Mouse (Mus musculus) stomach, embryonic 14.5 days (tissue): ENCODE measurements around the gene Slc16a5. TPM values are rescaled to one million over a fixed set of nuclear protein-coding genes. Genes with fewer than 3 reads are reported as not detected.

Experiments used
- ATAC-seq: fragments of 200-750 bp; cut with Nextera tagmentation; 2 replicates; pipeline ENCODE4 v1.8.0; 2017; ENCODE audit warnings: low read depth, moderate TSS enrichment; ENCODE audit not compliant: insufficient number of reproducible peaks, insufficient read depth, low FRiP score
- H3K27ac ChIP-seq: fragments of 300-500 bp; sonication (generic); 2 replicates; pipeline ENCODE4 v1.5.1; 2014; ENCODE audit warnings: mild to moderate bottlenecking, low read length, moderate library complexity, mixed read lengths
- H3K27me3 ChIP-seq: fragments of 300-500 bp; sonication (generic); 2 replicates; pipeline ENCODE4 v1.6.1; 2014; ENCODE audit warnings: low read length, control low read depth, mixed read lengths; ENCODE audit not compliant: control insufficient read depth, insufficient read depth
- H3K36me3 ChIP-seq: fragments of 300-500 bp; sonication (generic); 2 replicates; pipeline ENCODE4 v1.6.1; 2014; ENCODE audit warnings: mild to moderate bottlenecking, control low read depth, low read length, moderate library complexity, mixed read lengths; ENCODE audit not compliant: control insufficient read depth, insufficient read depth
- H3K4me1 ChIP-seq: fragments of 300-500 bp; sonication (generic); 2 replicates; pipeline ENCODE4 v1.6.1; 2014; ENCODE audit warnings: low read length, control low read depth, mixed read lengths; ENCODE audit not compliant: control insufficient read depth, insufficient read depth
- H3K4me2 ChIP-seq: fragments of 300-500 bp; sonication (generic); replicated peaks from 2 replicates; pipeline ENCODE4 v1.6.1; 2014; ENCODE audit warnings: low read depth, low read length, control low read depth
- H3K4me3 ChIP-seq: fragments of 300-500 bp; sonication (generic); 2 replicates; pipeline ENCODE4 v1.5.1; 2014; ENCODE audit warnings: low read depth, low read length, control low read depth
- H3K9ac ChIP-seq: fragments of 300-500 bp; sonication (generic); replicated peaks from 2 replicates; pipeline ENCODE4 v1.6.1; 2014; ENCODE audit warnings: low read depth, mild to moderate bottlenecking, control low read depth, low read length, moderate library complexity, mixed read lengths
- H3K9me3 ChIP-seq: fragments of 300-500 bp; sonication (generic); 2 replicates; pipeline ENCODE4 v1.6.1; 2016; ENCODE audit warnings: low read depth, low read length, control low read depth; ENCODE audit not compliant: control insufficient read depth
- WGBS: fragments of 180-500 bp; shearing (Covaris S2); extraction: QIAGEN DNeasy Blood & Tissue Kit; methylation state at CpG from one replicate; pipeline ENCODE4 v1.1.7; 2014; 5-methylcytosine and 5-hydroxymethylcytosine counted together
- polyA plus RNA-seq: library from polyadenylated mRNA; unstranded; fragments of >200 nt; fragmentation: Nextera tagmentation; extraction: Ambion mirVana; gene quantifications from 2 replicates; pipeline ENCODE4 v1.2.1, GENCODE M21; 2014

Gene Slc16a5
- polyA plus RNA-seq, 1 experiment from 2014 or later = 0.32 TPM

GRCm38 (mm10) chr11:115478296-115478938 lies 16.1 kb downstream of the Slc16a5 start:
- H3K36me3 ChIP-seq = no peaks in the 10 kb centered on the region
- no peaks in the 10 kb centered on the region for H3K27me3 ChIP-seq
- no peaks in the 10 kb centered on the region for H3K9me3 ChIP-seq
- ATAC-seq = no peak
- no peak overlapping the region for H3K9ac ChIP-seq
- peaks cover 22% of the 10 kb centered on the region for H3K4me1 ChIP-seq
- no peak overlapping the region for H3K4me2 ChIP-seq
- 83% methylated on average over 9 of the region's 9 CpGs for WGBS
- no peak overlapping the region for H3K27ac ChIP-seq
- no peak overlapping the region for H3K4me3 ChIP-seq

GRCm38 (mm10) chr11:115481553-115482259 lies 19.4 kb downstream of the Slc16a5 start:
- ATAC-seq = no peak
- WGBS = 79% methylated on average over 6 of the region's 6 CpGs
- no peak overlapping the region for H3K4me2 ChIP-seq
- H3K9me3 ChIP-seq = no peaks in the 10 kb centered on the region
- H3K4me1 ChIP-seq = peaks cover 2% of the 10 kb centered on the region; the same call in 1 of the 2 replicates
- H3K27me3 ChIP-seq = no peaks in the 10 kb centered on the region
- H3K36me3 ChIP-seq = no peaks in the 10 kb centered on the region
- H3K27ac ChIP-seq = no peak overlapping the region
- no peak overlapping the region for H3K9ac ChIP-seq
- no peak overlapping the region for H3K4me3 ChIP-seq

GRCm38 (mm10) chr11:115483278-115483677 lies 21.0 kb downstream of the Slc16a5 start:
- H3K9me3 ChIP-seq = no peaks in the 10 kb centered on the region
- H3K27me3 ChIP-seq = no peaks in the 10 kb centered on the region
- no peak for ATAC-seq
- H3K4me3 ChIP-seq = no peak overlapping the region
- WGBS = 75% methylated on average over 11 of the region's 11 CpGs
- no peaks in the 10 kb centered on the region for H3K4me1 ChIP-seq
- no peak overlapping the region for H3K9ac ChIP-seq
- H3K4me2 ChIP-seq = no peak overlapping the region
- no peaks in the 10 kb centered on the region for H3K36me3 ChIP-seq
- no peak overlapping the region for H3K27ac ChIP-seq

- WGBS = 18% methylated on average over 6 of the region's 6 CpGs
- H3K4me2 ChIP-seq = no peak overlapping the region
- no peak overlapping the region for H3K9ac ChIP-seq
- no peak overlapping the region for H3K27ac ChIP-seq
- no peaks in the 10 kb centered on the region for H3K9me3 ChIP-seq
- H3K4me3 ChIP-seq = no peak overlapping the region
- ATAC-seq = no peak
- H3K36me3 ChIP-seq = no peaks in the 10 kb centered on the region
- no peaks in the 10 kb centered on the region for H3K4me1 ChIP-seq
- H3K27me3 ChIP-seq = no peaks in the 10 kb centered on the region
These were observed 21.5 kb downstream of the Slc16a5 start for GRCm38 (mm10) chr11:115483726-115484125.

- no peak for ATAC-seq
- H3K9ac ChIP-seq = no peak overlapping the region
- WGBS = 44% methylated on average over 12 of the region's 12 CpGs
These were observed 22.9 kb downstream of the Slc16a5 start for GRCm38 (mm10) chr11:115485155-115485554.

GRCm38 (mm10) chr11:115488551-115489104 lies 26.4 kb downstream of the Slc16a5 start:
- ATAC-seq = no peak

More at GRCm38 (mm10) chr11:115485155-115485554, 22.9 kb downstream of the Slc16a5 start:
- no peaks in the 10 kb centered on the region for H3K9me3 ChIP-seq
- peak overlapping the region; percentile 6; the same call in 1 of the 2 replicates for H3K27ac ChIP-seq
- no peaks in the 10 kb centered on the region for H3K4me1 ChIP-seq
- H3K4me3 ChIP-seq = no peak overlapping the region
- no peak overlapping the region for H3K4me2 ChIP-seq
- peaks cover 8% of the 10 kb centered on the region; the same call in 1 of the 2 replicates for H3K36me3 ChIP-seq
- H3K27me3 ChIP-seq = no peaks in the 10 kb centered on the region

GRCm38 (mm10) chr11:115490441-115491355 lies 28.4 kb downstream of the Slc16a5 start:
- peak overlapping the region; percentile 66 for H3K4me2 ChIP-seq
- H3K36me3 ChIP-seq = peaks cover 8% of the 10 kb centered on the region; the same call in 1 of the 2 replicates
- peak overlapping the region; percentile 82 for H3K27ac ChIP-seq
- no peaks in the 10 kb centered on the region for H3K27me3 ChIP-seq
- peak overlapping the region; percentile 55 for H3K4me3 ChIP-seq
- H3K9me3 ChIP-seq = no peaks in the 10 kb centered on the region
- peak overlapping the region; percentile 40 for H3K9ac ChIP-seq
- peak; percentile 24; the same call in 1 of the 2 replicates for ATAC-seq
- WGBS = 23% methylated on average over 25 of the region's 25 CpGs
- H3K4me1 ChIP-seq = peaks cover 15% of the 10 kb centered on the region

More at GRCm38 (mm10) chr11:115488551-115489104, 26.4 kb downstream of the Slc16a5 start:
- Histone ChIP-seq H3K9ac (no peak overlapping the region), H3K9me3 (no peaks in the 10 kb centered on the region), H3K27ac (no peak overlapping the region), H3K4me3 (no peak overlapping the region), H3K4me1 (peaks cover 15% of the 10 kb centered on the region), H3K27me3 (no peaks in the 10 kb centered on the region), H3K4me2 (no peak overlapping the region), H3K36me3 (peaks cover 8% of the 10 kb centered on the region; the same call in 1 of the 2 replicates)
- 88% methylated on average over 19 of the region's 19 CpGs for WGBS
